Mouse (Mus musculus): ENCODE data around the gene Rnf144a.

GRCm38 (mm10) chr12:26401696-26402470 lies 13.2 kb downstream of the Rnf144a start:
- TF ChIP-seq CTCF (IDR thresholded peaks at IDR 0.05; ENCODE audit: control insufficient read depth, insufficient read depth, insufficient replicate concordance, low read depth, low read length) (no peak), POLR2A (IDR thresholded peaks at IDR 0.05; ENCODE audit: control insufficient read depth, low read depth, low read length) (no peak)

All from testis, adult 2 months (tissue).